Mouse (Mus musculus): Measurements from ENCODE around the gene S100a13.

Gene S100a13

GRCm38 (mm10) chr3:90555954-90556353 lies 41.7 kb downstream of the S100a13 start:
- DNase-seq (ENCODE audit: low spot score): no peak

- DNase-seq (ENCODE audit: low spot score): no peak
Measured at GRCm38 (mm10) chr3:90560008-90560628, 45.9 kb downstream of the S100a13 start, which contains the start of gene S100a3. S100a3 (plus strand) TSS chr3:90560578.
